Mouse (Mus musculus) forebrain, embryonic 14.5 days (tissue): ENCODE results near the gene Mon2. TPM values are rescaled to one million over a fixed set of nuclear protein-coding genes. Genes with fewer than 3 reads are reported as not detected.
"Not testable (repeated sequence)": the region's sequence is repeated elsewhere in the genome, so short reads cannot be mapped to it uniquely, and the experiment has no call there.

Experiments used
- ATAC-seq: fragments of 200-750 bp; cut with Nextera tagmentation; 2 replicates; pipeline ENCODE4 v1.8.0; 2017; ENCODE audit warnings: mild to moderate bottlenecking, moderate library complexity
- DNase-seq: peaks from one replicate; pipeline ENCODE4 v3.0.0-alpha.2; 2015; ENCODE audit warnings: low spot score
- H3K27ac ChIP-seq: fragments of 300-500 bp; sonication (generic); 2 replicates; pipeline ENCODE4 v1.5.1; 2014; ENCODE audit warnings: low read depth, mild to moderate bottlenecking, control low read depth, low read length, moderate library complexity
- H3K27me3 ChIP-seq: fragments of 300-500 bp; sonication (generic); replicated peaks from 2 replicates; pipeline ENCODE4 v1.6.1; 2014; ENCODE audit warnings: low read length, control low read depth, mixed read lengths; ENCODE audit not compliant: control insufficient read depth, insufficient read depth
- H3K36me3 ChIP-seq: fragments of 300-500 bp; sonication (generic); 2 replicates; pipeline ENCODE4 v1.6.1; 2014; ENCODE audit warnings: low read length, control low read depth; ENCODE audit not compliant: control insufficient read depth, insufficient read depth
- H3K4me1 ChIP-seq: fragments of 300-500 bp; sonication (generic); 2 replicates; pipeline ENCODE4 v1.6.1; 2014; ENCODE audit warnings: antibody characterized with exemption, low read length, control low read depth; ENCODE audit not compliant: control insufficient read depth, insufficient read depth
- H3K4me2 ChIP-seq: fragments of 300-500 bp; sonication (generic); 2 replicates; pipeline ENCODE4 v1.6.1; 2014; ENCODE audit warnings: mild to moderate bottlenecking, control low read depth, low read length
- H3K4me3 ChIP-seq: fragments of 300-500 bp; sonication (generic); 2 replicates; pipeline ENCODE4 v1.5.1; 2014; ENCODE audit warnings: low read depth, low read length, control low read depth
- H3K9ac ChIP-seq: fragments of 300-500 bp; sonication (generic); 2 replicates; pipeline ENCODE4 v1.6.1; 2014; ENCODE audit warnings: mild to moderate bottlenecking, low read length, control low read depth, moderate library complexity
- H3K9me3 ChIP-seq: fragments of 300-500 bp; sonication (generic); replicated peaks from 2 replicates; pipeline ENCODE4 v1.6.1; 2016; ENCODE audit warnings: low read length, control low read depth, mixed read lengths; ENCODE audit not compliant: control insufficient read depth
- WGBS: fragments of 180-500 bp; shearing (Covaris S2); extraction: QIAGEN DNeasy Blood & Tissue Kit; methylation state at CpG from one replicate; pipeline ENCODE4 v1.1.7; 2014; 5-methylcytosine and 5-hydroxymethylcytosine counted together
- polyA plus RNA-seq: library from polyadenylated mRNA; unstranded; fragments of >200 nt; fragmentation: Nextera tagmentation; extraction: Ambion mirVana; gene quantifications from 2 replicates; pipeline ENCODE4 v1.2.1, GENCODE M21; 2014

The Mon2 gene
- polyA plus RNA-seq, 1 experiment from 2014 or later, result 23.5 TPM

GRCm38 (mm10) chr10:123052021-123052420, 24.3 kb downstream of the Mon2 start:
- Histone ChIP-seq H3K9ac (no peak overlapping the region), H3K9me3 (no peaks in the 10 kb centered on the region), H3K4me2 (no peak overlapping the region), H3K4me3 (no peak overlapping the region), H3K4me1 (no peaks in the 10 kb centered on the region), H3K27ac (no peak overlapping the region), H3K36me3 (peaks cover 17% of the 10 kb centered on the region), H3K27me3 (no peaks in the 10 kb centered on the region)
- no peak for DNase-seq
- no peak for ATAC-seq
- WGBS, result 80% methylated on average over 7 of the region's 7 CpGs

- H3K27ac ChIP-seq, result no peak overlapping the region
- H3K9ac ChIP-seq, result no peak overlapping the region
- DNase-seq (no peak), ATAC-seq (no peak)
- peaks cover 32% of the 10 kb centered on the region for H3K36me3 ChIP-seq
- no peaks in the 10 kb centered on the region for H3K4me1 ChIP-seq
- H3K27me3 ChIP-seq, result no peaks in the 10 kb centered on the region
- H3K4me3 ChIP-seq, result no peak overlapping the region
- H3K9me3 ChIP-seq, result no peaks in the 10 kb centered on the region
- WGBS, result 94% methylated on average over 1 of the region's 1 CpGs
- no peak overlapping the region for H3K4me2 ChIP-seq
Observed at GRCm38 (mm10) chr10:123048730-123049129, 27.6 kb downstream of the Mon2 start.

- Histone ChIP-seq H3K4me3 (no peak overlapping the region), H3K27me3 (no peaks in the 10 kb centered on the region), H3K36me3 (peaks cover 64% of the 10 kb centered on the region), H3K9ac (no peak overlapping the region), H3K4me2 (no peak overlapping the region), H3K4me1 (no peaks in the 10 kb centered on the region), H3K27ac (no peak overlapping the region), H3K9me3 (no peaks in the 10 kb centered on the region)
- WGBS, result 53% methylated on average over 2 of the region's 2 CpGs
- DNase-seq, result peak; percentile 39
- ATAC-seq, result no peak
Observed at GRCm38 (mm10) chr10:123039936-123040335, 36.4 kb downstream of the Mon2 start.

GRCm38 (mm10) chr10:123032078-123032646, 44.1 kb downstream of the Mon2 start:
- ATAC-seq (no peak), DNase-seq (no peak)
- Histone ChIP-seq H3K27ac (no peak overlapping the region), H3K36me3 (peaks cover 79% of the 10 kb centered on the region), H3K9me3 (no peaks in the 10 kb centered on the region), H3K9ac (no peak overlapping the region), H3K4me2 (no peak overlapping the region), H3K27me3 (no peaks in the 10 kb centered on the region), H3K4me1 (no peaks in the 10 kb centered on the region), H3K4me3 (no peak overlapping the region)
- 92% methylated on average over 14 of the region's 14 CpGs for WGBS

- Histone ChIP-seq H3K9ac (no peak overlapping the region), H3K27me3 (no peaks in the 10 kb centered on the region), H3K9me3 (no peaks in the 10 kb centered on the region), H3K4me3 (no peak overlapping the region), H3K4me2 (no peak overlapping the region), H3K4me1 (no peaks in the 10 kb centered on the region), H3K27ac (no peak overlapping the region), H3K36me3 (peaks cover 79% of the 10 kb centered on the region)
- no peak for DNase-seq
- no peak for ATAC-seq
- WGBS, result 95% methylated on average over 8 of the region's 8 CpGs
Observed at GRCm38 (mm10) chr10:123031449-123031848, 44.9 kb downstream of the Mon2 start.

GRCm38 (mm10) chr10:123030589-123030988, 45.7 kb downstream of the Mon2 start:
- no peaks in the 10 kb centered on the region for H3K4me1 ChIP-seq
- 95% methylated on average over 9 of the region's 9 CpGs for WGBS
- no peak overlapping the region for H3K27ac ChIP-seq
- no peaks in the 10 kb centered on the region for H3K27me3 ChIP-seq
- ATAC-seq (no peak), DNase-seq (no peak)
- no peaks in the 10 kb centered on the region for H3K9me3 ChIP-seq
- H3K4me3 ChIP-seq, result no peak overlapping the region
- peaks cover 79% of the 10 kb centered on the region for H3K36me3 ChIP-seq
- no peak overlapping the region for H3K4me2 ChIP-seq
- no peak overlapping the region for H3K9ac ChIP-seq

- 91% methylated on average over 4 of the region's 4 CpGs for WGBS
- Histone ChIP-seq H3K4me1 (no peaks in the 10 kb centered on the region), H3K36me3 (peaks cover 79% of the 10 kb centered on the region), H3K4me2 (no peak overlapping the region), H3K27me3 (no peaks in the 10 kb centered on the region), H3K9ac (no peak overlapping the region), H3K4me3 (no peak overlapping the region), H3K9me3 (no peaks in the 10 kb centered on the region), H3K27ac (no peak overlapping the region)
- ATAC-seq, result no peak
- no peak for DNase-seq
Observed at GRCm38 (mm10) chr10:123028949-123029348, 47.4 kb downstream of the Mon2 start.

GRCm38 (mm10) chr10:123026736-123027135, 49.6 kb downstream of the Mon2 start:
- not testable (repeated sequence) for ATAC-seq, H3K9ac ChIP-seq, H3K9me3 ChIP-seq, DNase-seq, H3K27ac ChIP-seq, H3K4me3 ChIP-seq, H3K27me3 ChIP-seq, H3K4me1 ChIP-seq, H3K4me2 ChIP-seq
- whole genome bisulfite sequencing, result 93% methylated on average over 4 of the region's 4 CpGs
- H3K36me3 ChIP-seq, result peaks cover 77% of the 10 kb centered on the region

- no peak overlapping the region for H3K4me3 ChIP-seq
- no peak for ATAC-seq
- no peak overlapping the region for H3K9ac ChIP-seq
- H3K4me2 ChIP-seq, result no peak overlapping the region
- H3K36me3 ChIP-seq, result peaks cover 71% of the 10 kb centered on the region
- DNase-seq, result peak; percentile 42
- no peaks in the 10 kb centered on the region for H3K4me1 ChIP-seq
- no peaks in the 10 kb centered on the region for H3K27me3 ChIP-seq
- H3K27ac ChIP-seq, result no peak overlapping the region
- no peaks in the 10 kb centered on the region for H3K9me3 ChIP-seq
- 41% methylated on average over 18 of the region's 18 CpGs for WGBS
Observed at GRCm38 (mm10) chr10:123013435-123013834, 62.9 kb downstream of the Mon2 start.
